Mouse (Mus musculus) lung, embryonic 16.5 days (tissue): ENCODE measurements around the gene Mecr. TPM values are rescaled to one million over a fixed set of nuclear protein-coding genes. Genes with fewer than 3 reads are reported as not detected.

Experiments
- ATAC-seq: fragments of 200-750 bp; cut with Nextera tagmentation; 2 replicates; pipeline ENCODE4 v1.8.0; 2017; ENCODE audit warnings: low read depth, mild to moderate bottlenecking, moderate library complexity
- H3K27ac ChIP-seq: fragments of 300-500 bp; sonication (generic); 2 replicates; pipeline ENCODE4 v1.5.1; 2014; ENCODE audit warnings: mild to moderate bottlenecking, control low read depth, low read length
- H3K27me3 ChIP-seq: fragments of 300-500 bp; sonication (generic); 2 replicates; pipeline ENCODE4 v1.6.1; 2014; ENCODE audit warnings: low read depth, low read length, mixed read lengths; ENCODE audit not compliant: control insufficient read depth, insufficient read depth
- H3K36me3 ChIP-seq: fragments of 300-500 bp; sonication (generic); 2 replicates; pipeline ENCODE4 v1.6.1; 2014; ENCODE audit warnings: low read length; ENCODE audit not compliant: control insufficient read depth, insufficient read depth
- H3K4me1 ChIP-seq: fragments of 300-500 bp; sonication (generic); replicated peaks from 2 replicates; pipeline ENCODE4 v1.6.1; 2014; ENCODE audit warnings: low read length, mixed read lengths; ENCODE audit not compliant: control insufficient read depth, insufficient read depth
- H3K4me2 ChIP-seq: fragments of 300-500 bp; sonication (generic); 2 replicates; pipeline ENCODE4 v1.6.1; 2014; ENCODE audit warnings: low read depth, low read length, control low read depth
- H3K4me3 ChIP-seq: fragments of 300-500 bp; sonication (generic); 2 replicates; pipeline ENCODE4 v1.5.1; 2014; ENCODE audit warnings: mild to moderate bottlenecking, low read length, control low read depth
- H3K9ac ChIP-seq: fragments of 300-500 bp; sonication (generic); 2 replicates; pipeline ENCODE4 v1.6.1; 2014; ENCODE audit warnings: low read length, control low read depth
- H3K9me3 ChIP-seq: fragments of 300-500 bp; sonication (generic); 2 replicates; pipeline ENCODE4 v1.6.1; 2016; ENCODE audit warnings: low read length; ENCODE audit not compliant: control insufficient read depth
- WGBS: fragments of 180-500 bp; shearing (Covaris S2); extraction: QIAGEN DNeasy Blood & Tissue Kit; methylation state at CpG from one replicate; pipeline ENCODE4 v1.1.7; 2014; 5-methylcytosine and 5-hydroxymethylcytosine counted together
- polyA plus RNA-seq: library from polyadenylated mRNA; unstranded; fragments of >200 nt; fragmentation: Nextera tagmentation; extraction: Ambion mirVana; gene quantifications from 2 replicates; pipeline ENCODE4 v1.2.1, GENCODE M21; 2015

The Mecr gene
- polyA plus RNA-seq, 1 experiment from 2014 or later, result 38.6 TPM

DNA sequence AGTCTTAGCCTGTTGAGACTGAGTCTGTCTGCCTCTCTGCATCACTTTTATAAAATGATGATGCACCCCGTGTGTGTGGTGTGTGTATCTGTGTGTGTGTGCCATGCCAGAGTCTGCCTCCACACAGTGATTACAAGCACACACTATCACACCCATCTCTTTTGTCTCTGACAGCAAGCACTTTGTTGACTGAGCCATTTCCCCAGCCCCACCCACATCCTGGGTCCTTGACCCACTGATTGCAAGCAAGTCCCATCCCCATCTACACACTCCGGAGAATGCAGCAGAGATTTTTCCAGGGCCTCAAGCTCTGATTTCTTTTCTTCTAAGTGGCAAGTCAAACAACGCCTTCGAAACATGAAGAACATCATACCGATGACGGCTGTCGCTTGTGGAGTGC is 29.5 kb upstream of the Mecr start:
- Histone ChIP-seq H3K9ac (no peak overlapping the region), H3K9me3 (no peaks in the 10 kb centered on the region), H3K4me3 (no peak overlapping the region), H3K36me3 (no peaks in the 10 kb centered on the region), H3K27me3 (no peaks in the 10 kb centered on the region), H3K4me2 (no peak overlapping the region), H3K4me1 (peaks cover 5% of the 10 kb centered on the region), H3K27ac (no peak overlapping the region)
- 45% methylated on average over 7 of the region's 7 CpGs for WGBS
- ATAC-seq, result no peak

DNA sequence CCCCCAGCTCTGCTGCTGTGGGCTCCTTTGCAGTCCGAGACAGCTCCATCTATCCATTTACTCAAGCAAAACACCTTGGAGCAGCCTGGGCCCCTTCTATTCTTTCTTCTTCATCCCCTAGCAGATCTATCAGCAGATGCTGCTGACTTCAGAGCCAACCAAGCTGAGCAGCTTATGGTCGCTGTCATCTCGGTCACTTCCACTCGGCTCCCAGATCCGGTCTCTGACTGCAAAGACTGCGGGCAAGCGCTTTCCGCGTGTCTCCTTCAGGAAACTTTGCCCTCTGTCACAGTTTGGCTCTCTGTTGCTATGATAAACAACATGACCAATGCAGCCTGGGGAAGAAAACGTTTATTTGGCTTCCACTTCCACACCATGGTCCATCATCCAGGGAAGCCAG is 28.4 kb upstream of the Mecr start:
- Histone ChIP-seq H3K4me3 (no peak overlapping the region), H3K9ac (no peak overlapping the region), H3K27me3 (no peaks in the 10 kb centered on the region), H3K27ac (no peak overlapping the region), H3K4me2 (no peak overlapping the region), H3K36me3 (no peaks in the 10 kb centered on the region), H3K9me3 (no peaks in the 10 kb centered on the region), H3K4me1 (peaks cover 5% of the 10 kb centered on the region)
- 56% methylated on average over 10 of the region's 10 CpGs for WGBS
- ATAC-seq, result no peak

DNA sequence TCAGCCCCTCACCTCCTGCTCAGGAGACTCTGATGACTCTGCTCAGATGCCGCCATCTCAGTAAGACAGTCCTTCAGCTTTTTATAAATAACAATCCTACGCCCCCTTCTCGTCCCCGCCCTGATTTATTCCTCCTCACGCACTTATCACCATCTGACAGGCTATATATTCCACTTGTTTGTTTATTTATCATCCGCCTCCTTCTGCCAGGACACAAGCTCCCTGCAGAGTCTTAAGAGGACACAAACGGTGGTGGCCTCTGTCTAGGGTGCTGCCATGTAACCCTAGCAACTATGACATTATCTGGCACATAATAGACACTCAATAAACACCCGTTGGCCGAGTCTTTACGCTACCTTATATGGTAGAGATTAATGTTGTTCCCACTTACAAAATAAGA is 27.5 kb upstream of the Mecr start:
- 49% methylated on average over 10 of the region's 10 CpGs for WGBS
- no peak overlapping the region for H3K27ac ChIP-seq
- H3K4me3 ChIP-seq, result no peak overlapping the region
- no peaks in the 10 kb centered on the region for H3K27me3 ChIP-seq
- H3K36me3 ChIP-seq, result no peaks in the 10 kb centered on the region
- H3K9ac ChIP-seq, result no peak overlapping the region
- peak; percentile 41; the same call in 1 of the 2 replicates for ATAC-seq
- H3K9me3 ChIP-seq, result no peaks in the 10 kb centered on the region
- H3K4me1 ChIP-seq, result peaks cover 5% of the 10 kb centered on the region
- H3K4me2 ChIP-seq, result no peak overlapping the region

DNA sequence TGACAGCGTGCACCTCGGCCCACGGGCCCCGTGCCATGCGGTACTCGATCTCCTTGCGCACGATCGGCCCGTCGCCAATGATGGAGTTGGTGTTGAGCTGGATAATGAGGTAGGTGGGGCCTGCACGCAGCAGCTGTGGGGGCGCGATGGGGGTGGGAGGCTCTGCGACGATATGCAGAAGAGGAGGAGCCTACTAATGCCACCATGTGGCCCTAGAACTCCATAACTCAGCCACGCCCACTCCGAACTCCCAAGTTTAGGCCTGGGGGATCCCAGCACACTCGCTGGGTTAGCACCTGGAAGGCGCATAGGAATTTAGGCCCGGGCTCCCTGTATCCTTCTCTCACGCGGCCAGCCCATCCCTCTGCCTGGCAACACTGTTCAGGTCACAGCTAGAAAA is 24.3 kb upstream of the Mecr start:
- Histone ChIP-seq H3K27me3 (no peaks in the 10 kb centered on the region), H3K9ac (no peak overlapping the region), H3K4me3 (no peak overlapping the region), H3K36me3 (no peaks in the 10 kb centered on the region), H3K4me1 (peaks cover 2% of the 10 kb centered on the region), H3K4me2 (no peak overlapping the region), H3K27ac (no peak overlapping the region), H3K9me3 (no peaks in the 10 kb centered on the region)
- WGBS, result 48% methylated on average over 23 of the region's 23 CpGs
- no peak for ATAC-seq

DNA sequence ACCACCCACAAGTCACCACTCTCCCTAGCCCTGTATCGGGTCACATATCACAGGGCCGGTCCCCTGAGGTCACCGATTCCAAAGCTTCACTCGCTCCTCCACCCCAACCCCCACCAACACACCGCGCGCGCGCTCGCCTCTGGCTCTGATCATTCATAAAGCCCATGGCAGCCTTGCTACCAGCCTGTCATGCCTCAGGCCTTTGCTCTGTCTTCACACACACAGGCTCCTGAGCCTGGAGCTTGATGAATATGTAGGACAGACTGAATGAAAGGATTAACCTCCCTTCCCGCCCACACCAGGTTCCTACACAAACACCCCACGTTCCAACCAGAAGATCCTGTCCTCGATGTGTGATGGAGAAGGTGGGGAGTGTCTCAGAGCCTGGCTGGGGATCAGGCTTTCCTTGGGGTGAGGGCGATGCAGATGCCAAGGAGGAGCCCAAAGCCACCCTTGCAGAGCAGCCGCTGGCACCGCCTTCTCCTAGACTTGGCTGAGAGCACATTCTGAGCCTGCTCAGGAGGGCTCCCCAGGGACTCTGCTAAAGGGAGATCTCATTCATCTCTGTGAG is 22.0 kb upstream of the Mecr start:
- Histone ChIP-seq H3K9me3 (no peaks in the 10 kb centered on the region), H3K4me2 (no peak overlapping the region), H3K4me3 (no peak overlapping the region), H3K36me3 (no peaks in the 10 kb centered on the region), H3K27me3 (no peaks in the 10 kb centered on the region), H3K9ac (no peak overlapping the region), H3K27ac (no peak overlapping the region), H3K4me1 (no peaks in the 10 kb centered on the region)
- 54% methylated on average over 16 of the region's 16 CpGs for WGBS
- no peak for ATAC-seq

DNA sequence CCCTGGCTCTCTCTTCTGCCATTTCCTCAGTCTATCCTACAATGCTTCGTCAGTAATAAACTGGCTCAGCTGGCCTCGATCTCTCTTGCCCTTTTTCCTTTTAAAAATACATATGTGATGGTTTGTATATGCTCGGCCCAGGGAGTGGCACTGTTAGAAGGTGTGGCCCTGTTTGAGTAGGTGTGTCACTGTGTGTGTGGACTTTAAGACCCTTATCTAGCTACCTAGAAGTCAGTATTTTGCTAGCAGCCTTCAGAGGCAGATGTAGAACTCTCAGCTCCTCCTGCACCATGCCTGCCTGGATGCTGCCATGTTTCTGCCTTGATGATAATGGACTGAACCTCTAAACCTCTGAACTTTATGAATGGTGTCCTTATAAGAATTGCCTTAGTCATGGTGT is 20.7 kb upstream of the Mecr start:
- 71% methylated on average over 3 of the region's 3 CpGs for WGBS
- no peaks in the 10 kb centered on the region for H3K27me3 ChIP-seq
- H3K27ac ChIP-seq, result no peak overlapping the region
- no peaks in the 10 kb centered on the region for H3K9me3 ChIP-seq
- no peaks in the 10 kb centered on the region; the same call in none of the 2 replicates for H3K4me1 ChIP-seq
- ATAC-seq, result no peak
- no peaks in the 10 kb centered on the region for H3K36me3 ChIP-seq
- no peak overlapping the region for H3K4me3 ChIP-seq
- H3K9ac ChIP-seq, result no peak overlapping the region
- H3K4me2 ChIP-seq, result no peak overlapping the region

DNA sequence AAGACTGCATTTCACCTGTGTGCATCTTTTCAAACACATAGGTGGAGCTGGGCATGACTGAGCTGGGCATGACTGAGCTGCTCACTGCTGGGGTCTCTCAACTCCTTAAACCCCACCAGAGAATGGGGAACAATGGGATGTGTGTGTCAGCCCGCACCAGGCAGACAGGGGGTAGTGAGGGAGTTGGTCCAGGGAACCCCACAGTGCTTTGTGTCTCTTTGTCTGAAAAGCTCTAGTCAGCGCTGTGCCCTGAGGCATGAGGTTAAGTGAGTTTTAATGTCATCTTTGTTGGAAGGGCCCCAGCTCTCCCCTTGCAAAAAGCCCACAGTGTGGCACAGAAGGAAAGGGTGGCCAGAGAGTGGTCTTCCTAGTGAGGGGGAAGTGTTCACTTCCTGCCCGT is 18.3 kb upstream of the Mecr start:
- Histone ChIP-seq H3K4me3 (no peak overlapping the region), H3K4me2 (no peak overlapping the region), H3K4me1 (no peaks in the 10 kb centered on the region; the same call in none of the 2 replicates), H3K9me3 (no peaks in the 10 kb centered on the region), H3K36me3 (no peaks in the 10 kb centered on the region), H3K9ac (no peak overlapping the region), H3K27ac (no peak overlapping the region), H3K27me3 (no peaks in the 10 kb centered on the region)
- ATAC-seq, result no peak
- WGBS, result 57% methylated on average over 3 of the region's 3 CpGs

DNA sequence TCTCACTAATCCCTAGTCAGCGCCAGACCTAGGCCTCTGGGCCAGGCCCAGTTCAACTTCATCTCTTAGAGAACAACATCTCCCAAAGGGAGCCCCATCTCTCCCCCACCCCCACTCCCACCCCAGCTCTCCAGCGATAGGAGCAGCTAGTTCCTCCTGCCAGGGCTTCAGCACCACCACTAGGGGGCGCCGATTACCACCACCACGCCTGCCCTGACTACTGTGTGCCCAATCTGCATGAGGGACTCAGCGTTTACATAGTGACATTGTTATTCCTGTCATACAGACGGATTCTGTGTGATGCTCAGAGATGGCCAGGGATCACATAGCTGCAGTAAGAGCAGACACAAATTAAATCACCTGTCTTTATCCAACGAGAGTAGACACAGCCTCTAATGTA is 17.4 kb upstream of the Mecr start:
- Histone ChIP-seq H3K27ac (no peak overlapping the region), H3K4me2 (no peak overlapping the region), H3K9me3 (no peaks in the 10 kb centered on the region), H3K4me3 (no peak overlapping the region), H3K27me3 (no peaks in the 10 kb centered on the region), H3K9ac (no peak overlapping the region), H3K4me1 (no peaks in the 10 kb centered on the region; the same call in none of the 2 replicates), H3K36me3 (no peaks in the 10 kb centered on the region)
- no peak for ATAC-seq
- 35% methylated on average over 8 of the region's 8 CpGs for WGBS

DNA sequence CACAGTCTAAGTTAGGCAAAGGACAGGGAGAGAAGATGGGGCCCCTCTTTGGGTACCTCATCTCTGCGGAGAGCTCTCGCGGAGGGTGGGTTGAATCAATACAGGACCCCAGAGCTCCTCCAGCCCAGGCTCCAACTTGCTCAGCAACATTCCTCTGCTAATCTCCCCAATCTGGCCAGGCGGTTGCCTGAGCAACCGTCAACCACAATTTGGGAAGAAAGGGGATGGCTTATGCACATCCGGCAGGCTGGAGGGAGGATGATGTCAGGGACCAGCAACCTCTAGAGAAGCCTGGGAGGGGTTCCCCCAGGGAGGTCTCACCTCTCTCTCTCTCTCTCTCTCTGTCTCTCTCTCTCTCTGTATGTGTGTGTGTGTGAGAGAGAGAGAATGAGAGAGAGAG is 16.4 kb upstream of the Mecr start:
- Histone ChIP-seq H3K9me3 (no peaks in the 10 kb centered on the region), H3K4me3 (no peak overlapping the region), H3K4me2 (no peak overlapping the region), H3K36me3 (no peaks in the 10 kb centered on the region), H3K4me1 (no peaks in the 10 kb centered on the region; the same call in none of the 2 replicates), H3K9ac (no peak overlapping the region), H3K27ac (no peak overlapping the region), H3K27me3 (no peaks in the 10 kb centered on the region)
- WGBS, result 14% methylated on average over 6 of the region's 6 CpGs
- ATAC-seq, result peak; percentile 72

DNA sequence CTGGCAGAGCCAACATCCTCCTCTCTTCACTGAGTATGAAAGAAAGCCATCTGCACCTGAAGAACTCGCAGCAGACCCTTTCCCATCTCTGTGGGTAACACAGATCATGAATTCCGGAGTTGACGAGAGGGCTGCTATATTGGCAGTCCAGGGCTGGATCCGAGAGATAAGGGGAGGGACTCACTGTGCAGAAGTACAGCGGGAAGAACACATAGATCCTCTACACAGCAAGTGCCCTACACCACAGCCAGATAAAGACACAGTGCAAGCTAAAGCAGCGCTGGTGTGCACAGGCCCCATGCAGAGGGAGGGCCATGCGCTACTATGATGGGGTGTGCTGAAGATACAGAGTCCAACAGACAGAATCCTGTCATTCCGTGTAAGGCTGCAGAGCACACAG is 14.1 kb upstream of the Mecr start:
- Histone ChIP-seq H3K27ac (no peak overlapping the region), H3K36me3 (no peaks in the 10 kb centered on the region), H3K4me1 (no peaks in the 10 kb centered on the region; the same call in none of the 2 replicates), H3K4me3 (no peak overlapping the region), H3K27me3 (no peaks in the 10 kb centered on the region), H3K4me2 (no peak overlapping the region), H3K9me3 (no peaks in the 10 kb centered on the region), H3K9ac (no peak overlapping the region)
- ATAC-seq, result no peak
- WGBS, result 66% methylated on average over 8 of the region's 8 CpGs
